Mouse (Mus musculus) brain, embryonic 14.5 days (tissue): ENCODE measurements around the gene Pax8. TPM values are rescaled to one million over a fixed set of nuclear protein-coding genes. Genes with fewer than 3 reads are reported as not detected.

Source experiments
- DNase-seq: peaks from one replicate; pipeline ENCODE4 v3.0.0-alpha.2; 2011; ENCODE audit warnings: low read depth
- CTCF ChIP-seq: fragments of 200-500 bp; IDR thresholded peaks from 2 replicates; pipeline ENCODE4 v1.5.1; 2012; ENCODE audit warnings: inconsistent platforms, mild to moderate bottlenecking, moderate library complexity, borderline replicate concordance; ENCODE audit not compliant: insufficient read depth, insufficient read length; ENCODE audit errors: extremely low read depth
- POLR2A ChIP-seq: fragments of 200-500 bp; IDR thresholded peaks from 2 replicates; pipeline ENCODE4 v1.6.1; 2012; ENCODE audit warnings: mild to moderate bottlenecking, inconsistent platforms, borderline replicate concordance; ENCODE audit not compliant: poor library complexity, insufficient read depth, insufficient read length, severe bottlenecking; ENCODE audit errors: extremely low read depth
- polyA plus RNA-seq: library from polyadenylated mRNA; depleted of rRNA; stranded (reverse); fragments of >200 nt; gene quantifications from 2 replicates; pipeline ENCODE4 v1.2.3, GENCODE M21; 2012

Pax8 gene
- polyA plus RNA-seq, 1 experiment, result 9.4 TPM

DNA sequence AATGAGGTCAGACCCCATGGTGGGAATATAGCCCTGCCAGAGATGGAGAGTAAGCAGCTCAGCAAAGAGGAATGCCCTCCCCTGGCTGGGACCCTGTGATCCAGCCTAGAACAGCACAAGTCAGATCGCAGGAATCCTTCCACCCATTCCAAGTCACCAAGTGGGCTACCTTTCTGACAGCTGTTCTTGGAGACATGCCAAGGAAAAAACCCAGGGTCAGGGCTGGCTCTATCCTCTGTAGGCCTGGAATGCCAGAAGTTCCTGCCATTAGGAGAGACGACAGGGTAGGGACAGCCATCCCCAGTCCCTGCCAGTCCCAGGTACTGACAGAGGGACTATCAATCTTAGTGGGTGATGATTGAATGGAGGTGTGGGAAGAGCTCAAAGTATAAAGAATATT is 4.5 kb upstream of the Pax8 start:
- TF ChIP-seq CTCF (no peak), POLR2A (no peak)
- DNase-seq, result no peak

DNA sequence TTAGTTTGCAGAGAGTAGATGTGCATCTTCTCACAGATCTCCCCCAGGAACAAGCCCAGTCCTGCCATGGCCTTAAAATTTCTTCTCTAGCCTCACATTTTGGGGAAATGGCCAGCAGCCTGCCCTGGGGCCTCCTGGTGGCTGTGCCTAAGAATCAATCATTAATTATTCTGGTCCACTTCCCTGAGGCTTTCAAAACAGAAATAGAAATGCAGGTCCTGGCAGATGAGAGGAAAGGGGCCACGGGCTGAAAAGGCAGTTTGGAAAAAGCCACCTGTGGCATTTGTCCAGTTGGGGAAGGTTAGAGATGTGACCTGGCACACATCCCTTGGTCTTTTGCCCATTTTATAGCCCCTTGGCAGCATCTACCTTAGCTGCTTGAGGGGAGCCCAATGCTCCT is 3.8 kb upstream of the Pax8 start:
- no peak for TF ChIP-seq CTCF
- TF ChIP-seq POLR2A, result no peak
- peak; percentile 15 for DNase-seq

DNA sequence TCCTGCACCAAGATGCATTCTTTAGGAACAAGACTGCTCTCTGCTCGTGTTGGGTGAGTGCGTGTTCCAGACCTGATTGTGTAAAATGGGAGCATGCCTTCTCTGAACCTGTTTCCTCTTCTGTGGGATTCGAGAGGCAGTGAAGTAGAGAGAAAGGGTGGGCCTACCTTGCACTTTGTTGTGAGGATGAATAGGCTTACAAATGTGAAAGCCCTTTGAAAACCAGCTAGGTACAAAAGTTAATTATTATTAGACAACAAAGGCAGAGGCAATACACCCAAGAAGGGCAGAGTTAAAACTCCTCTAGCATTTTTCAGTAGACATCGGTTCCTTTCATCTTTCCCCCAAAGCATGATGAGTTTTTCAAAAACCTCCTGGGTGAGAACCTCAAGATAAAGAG is 3.2 kb upstream of the Pax8 start:
- TF ChIP-seq POLR2A (no peak), CTCF (no peak)
- no peak for DNase-seq

DNA sequence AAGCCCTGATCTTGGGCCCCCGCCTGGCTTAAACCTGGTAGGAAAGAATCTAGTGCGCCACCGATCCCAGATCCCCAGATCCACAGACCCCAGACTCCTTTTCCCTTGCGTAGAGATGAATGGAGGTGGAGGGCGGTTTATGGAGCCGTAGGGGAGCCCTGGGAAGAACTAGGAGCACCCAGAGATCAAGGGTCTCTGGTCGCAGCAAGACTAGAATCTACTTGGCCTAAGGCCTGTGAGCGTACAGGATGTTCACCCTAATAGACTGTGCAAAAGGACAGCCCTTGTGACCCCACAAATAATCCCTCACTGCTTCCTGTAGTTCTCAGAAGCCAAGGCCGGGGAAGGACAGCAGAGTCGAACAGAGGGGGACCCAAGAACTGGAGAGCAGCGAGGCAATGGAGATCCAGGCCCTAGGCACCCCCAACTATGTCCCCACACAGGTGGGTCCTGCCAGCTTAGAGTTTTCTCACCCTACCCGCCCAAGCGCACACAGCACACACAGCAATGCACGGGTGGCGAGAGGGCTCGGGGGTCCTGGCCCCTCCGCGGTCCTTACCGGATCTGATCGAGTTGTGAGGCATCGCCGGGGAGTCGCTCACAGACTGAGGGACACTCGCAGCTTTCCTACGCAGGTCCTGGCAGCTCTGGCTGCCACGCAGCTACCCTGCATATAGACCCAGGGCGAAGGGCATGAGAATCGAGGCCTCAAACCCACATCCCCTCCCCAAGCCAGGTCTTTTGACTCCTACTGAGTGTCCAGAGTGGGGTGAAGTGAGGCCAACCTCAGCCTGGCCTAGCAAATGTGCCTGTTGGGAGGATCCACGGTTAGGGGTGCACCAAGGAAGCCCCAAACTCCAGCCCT is 653 bp downstream of the Pax8 start:
- no peak for DNase-seq
- no peak for TF ChIP-seq POLR2A

DNA sequence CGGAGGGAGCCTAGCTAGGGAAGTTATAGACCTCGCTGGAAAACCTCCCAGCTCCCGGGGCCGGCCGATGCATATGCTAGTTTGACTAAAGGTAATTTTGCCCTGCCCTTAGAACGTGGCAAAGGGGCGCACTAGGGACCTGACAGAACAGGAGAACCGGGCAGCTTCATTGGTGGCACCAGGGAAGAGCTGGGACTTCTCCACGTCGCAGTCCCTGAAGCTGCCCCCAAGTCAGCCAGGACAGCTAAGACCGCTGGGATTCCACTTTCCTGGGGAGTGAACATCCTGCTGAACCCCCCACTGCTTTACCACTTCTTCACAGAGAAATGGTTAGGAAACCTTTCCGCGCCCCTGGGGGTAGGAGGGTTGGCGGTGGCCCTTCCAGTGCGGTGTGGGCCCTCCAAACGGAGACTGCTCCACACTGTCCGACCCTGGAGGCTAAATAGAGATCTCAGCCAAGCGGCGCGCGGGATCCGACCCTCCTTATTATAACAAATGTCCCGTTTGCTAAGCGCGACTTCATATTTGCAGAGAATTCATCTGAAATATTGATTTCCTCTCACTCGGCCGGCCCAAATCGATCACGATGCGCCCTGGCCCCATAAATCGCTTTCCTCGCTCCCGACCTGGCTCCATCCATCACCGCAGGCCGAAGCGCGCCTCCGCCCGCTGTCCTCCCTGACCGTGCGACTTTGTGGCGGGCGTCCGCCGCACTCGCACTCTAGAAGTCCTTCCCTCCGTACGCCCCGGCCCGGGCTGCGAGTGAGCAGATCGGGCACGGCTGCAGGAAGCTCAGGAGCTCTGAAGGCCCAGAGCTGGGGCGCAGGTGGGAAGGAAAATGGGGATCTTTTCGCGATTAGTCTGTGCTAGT is 1.5 kb downstream of the Pax8 start:
- DNase-seq, result peak; percentile 31

GRCm38 (mm10) chr2:24472677-24473076 is 2.7 kb downstream of the Pax8 start:
- DNase-seq, result peak; percentile 38
- TF ChIP-seq CTCF (no peak), POLR2A (no peak)

More for the DNA sequence above, 1.5 kb downstream of the Pax8 start:
- TF ChIP-seq POLR2A, result no peak
- TF ChIP-seq CTCF, result no peak

- no peak for TF ChIP-seq POLR2A
- no peak for TF ChIP-seq CTCF
- DNase-seq, result peak; percentile 24
Observed at GRCm38 (mm10) chr2:24472111-24472510, 3.3 kb downstream of the Pax8 start.

GRCm38 (mm10) chr2:24469102-24469501 is 6.3 kb downstream of the Pax8 start:
- DNase-seq, result no peak
- TF ChIP-seq POLR2A (no peak), CTCF (no peak)

DNA sequence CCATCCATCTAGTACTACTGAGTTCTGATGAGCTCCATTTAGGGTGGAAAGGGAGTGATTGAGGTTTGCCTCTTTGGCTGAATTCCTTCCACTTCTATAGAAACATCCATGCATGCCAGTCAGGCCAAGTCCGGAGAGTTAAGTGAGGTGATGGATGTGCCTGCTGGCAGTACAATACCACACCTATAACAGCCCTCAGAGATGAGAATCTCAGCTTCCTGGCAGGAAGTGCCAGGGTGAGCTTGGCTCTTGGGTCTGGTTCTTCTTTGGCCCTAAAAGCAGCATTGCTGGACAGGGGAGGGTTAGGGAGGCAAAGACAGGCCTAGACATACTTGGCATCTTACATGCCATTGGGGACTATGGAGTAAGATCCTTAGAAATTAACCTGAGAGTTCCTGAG is 7.0 kb downstream of the Pax8 start:
- no peak for DNase-seq
- no peak for TF ChIP-seq CTCF
- no peak for TF ChIP-seq POLR2A

GRCm38 (mm10) chr2:24467156-24467555 is 8.2 kb downstream of the Pax8 start:
- DNase-seq, result no peak
- TF ChIP-seq CTCF (no peak), POLR2A (no peak)

DNA sequence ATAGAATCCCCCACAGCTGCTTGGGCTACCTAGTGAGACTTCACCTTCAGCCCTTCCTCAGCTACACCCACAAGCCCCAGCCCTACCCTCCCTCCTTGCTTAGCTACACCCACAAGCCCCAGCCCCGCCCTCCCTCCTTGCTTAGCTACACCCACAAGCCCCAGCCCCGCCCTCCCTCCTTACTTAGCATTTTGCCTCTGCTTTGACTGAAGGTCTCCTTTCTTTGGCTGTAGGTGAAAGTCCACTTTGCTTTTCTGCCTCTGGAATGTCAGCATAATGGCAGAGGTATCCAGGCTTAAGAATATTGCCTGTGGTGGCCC is 14.6 kb downstream of the Pax8 start:
- DNase-seq, result no peak
- TF ChIP-seq CTCF, result no peak
- no peak for TF ChIP-seq POLR2A
